Mouse (Mus musculus) kidney, adult 2 months (tissue): ENCODE results near the gene Srsf5.

Experiments
- CTCF ChIP-seq: fragments of 200-500 bp; conservative IDR thresholded peaks from 2 replicates; pipeline ENCODE4 v1.5.1; 2011; ENCODE audit warnings: low read depth, mild to moderate bottlenecking, control low read depth, low read length, moderate library complexity, mixed read lengths; ENCODE audit not compliant: insufficient read depth, insufficient read length
- POLR2A ChIP-seq: fragments of 200-500 bp; IDR thresholded peaks from one replicate; pipeline ENCODE4 v1.6.1; 2011; ENCODE audit warnings: low read depth, low read length, control low read depth

DNA sequence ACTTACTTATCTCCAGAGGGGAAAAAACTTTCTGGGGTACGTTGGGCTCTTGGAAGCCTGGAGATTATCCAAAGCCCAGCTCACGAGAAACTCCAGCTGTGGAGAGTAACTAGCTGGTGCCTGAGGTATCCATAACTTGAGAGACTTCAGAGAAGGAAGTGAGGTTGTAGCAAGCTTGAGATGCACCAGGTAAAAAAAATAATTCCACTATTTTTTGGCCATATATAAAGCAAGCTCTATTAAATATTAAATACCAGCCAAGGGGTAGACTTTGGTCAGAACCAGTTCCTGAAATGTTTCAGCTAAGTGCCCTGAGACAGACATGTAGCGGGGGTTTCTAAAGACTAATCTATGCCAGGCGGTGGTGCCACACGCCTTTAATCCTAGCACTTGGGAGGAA is 23.3 kb downstream of the Srsf5 start, which contains the start of gene Slc10a1:
- TF ChIP-seq CTCF = no peak
- no peak for TF ChIP-seq POLR2A
